10 mouse cellular contexts compared by ENCODE assay signal in the genomic region with DNA sequence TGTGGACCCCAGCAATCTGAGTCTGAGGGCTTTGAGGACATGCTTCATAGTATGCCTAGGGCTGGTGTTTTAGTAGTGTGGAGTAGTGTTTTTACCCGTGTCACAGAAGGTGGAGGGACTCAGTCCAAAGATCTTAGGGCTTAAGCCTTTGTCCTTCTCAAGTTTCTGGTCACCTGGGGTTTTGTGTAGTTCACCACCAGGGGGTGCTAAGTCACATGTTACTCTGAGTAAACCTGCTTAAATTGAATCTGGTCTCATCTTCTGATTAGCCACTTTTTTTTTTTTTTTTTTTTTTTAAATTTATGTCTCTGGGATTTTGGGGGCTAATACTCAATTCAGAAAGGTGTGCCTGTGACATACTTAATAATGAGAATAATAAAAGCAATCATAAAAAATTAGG. TPM values are rescaled to one million over a fixed set of nuclear protein-coding genes. Genes with fewer than 3 reads are reported as not detected.
DNase-seq lines count a peak whose midpoint lies in the region; ATAC-seq and TF ChIP-seq lines count a peak whose summit lies in the region.
"Had no signal": no experiment of that assay in that cellular context is flagged by ENCODE, and none has a peak within 500 bp of the region (broad histone marks: within the 10 kb centered on the region; RNA-seq: fewer than 3 reads in every experiment).

No protein-coding gene starts in this region.

- no peaks in the 10 kb centered on the region for H3K4me1 ChIP-seq in midbrain, embryonic 10.5 days
- no peaks in the 10 kb centered on the region for H3K4me1 ChIP-seq in midbrain, embryonic 16.5 days (ENCODE audit: control insufficient read depth, insufficient read depth, low read length)
- peaks cover 2% of the 10 kb centered on the region; the same call in 1 of the 2 replicates for H3K4me1 ChIP-seq in heart, postnatal 0 days (ENCODE audit: control insufficient read depth, insufficient read depth)
- H3K4me1 ChIP-seq: midbrain, embryonic 12.5 days had no signal

- TF ChIP-seq POLR2A in brain, embryonic 14.5 days (IDR thresholded peaks at IDR 0.05; ENCODE audit: borderline replicate concordance, extremely low read depth, insufficient read depth, insufficient read length, poor library complexity, severe bottlenecking) = no peak

- H3K27me3 ChIP-seq in midbrain, embryonic 10.5 days (ENCODE audit: low read depth, poor library complexity, severe bottlenecking) = no peaks in the 10 kb centered on the region
- H3K27me3 ChIP-seq in midbrain, embryonic 16.5 days (ENCODE audit: control insufficient read depth, insufficient read depth, low read depth, low read length) = no peaks in the 10 kb centered on the region
- H3K27me3 ChIP-seq in heart, postnatal 0 days (ENCODE audit: control insufficient read depth, insufficient read depth, low read length) = no peaks in the 10 kb centered on the region; the same call in 1 of the 2 replicates

- H3K36me3 ChIP-seq in midbrain, embryonic 10.5 days = no peaks in the 10 kb centered on the region
- H3K36me3 ChIP-seq in midbrain, embryonic 16.5 days (ENCODE audit: control insufficient read depth, insufficient read depth, low read length) = no peaks in the 10 kb centered on the region
- no peaks in the 10 kb centered on the region for H3K36me3 ChIP-seq in heart, postnatal 0 days (replicated peaks; ENCODE audit: control insufficient read depth, insufficient read depth, low read length)
- H3K36me3 ChIP-seq: midbrain, embryonic 12.5 days had no signal

- DNase-seq in cerebellum, adult 11 months = peak; percentile 10
- DNase-seq in cerebellum, adult 9-11 months = no peak
- DNase-seq in midbrain, embryonic 10.5 days (ENCODE audit: low spot score) = peak; percentile 39
- DNase-seq in brain, embryonic 14.5 days (ENCODE audit: low read depth) = peak; percentile 73
- DNase-seq in heart, postnatal 0 days (ENCODE audit: low spot score) = peak; percentile 63
- DNase-seq in left cerebral cortex, postnatal 4 days = peak; percentile 56
- peak; percentile 74 for DNase-seq in retina, postnatal 1 day

- H3K4me2 ChIP-seq in midbrain, embryonic 16.5 days (ENCODE audit: low read length) = no peak overlapping the region
- no peak overlapping the region for H3K4me2 ChIP-seq in heart, postnatal 0 days (ENCODE audit: low read depth, low read length)
- H3K4me2 ChIP-seq: midbrain, embryonic 12.5 days had no signal

- no peak for ATAC-seq in midbrain, embryonic 16.5 days
- no peak for ATAC-seq in heart, postnatal 0 days (ENCODE audit: insufficient read depth, low read depth)

- WGBS in midbrain, embryonic 10.5 days = 3% methylated on average over 1 of the region's 1 CpGs
- WGBS in midbrain, embryonic 16.5 days = 0% methylated on average over 1 of the region's 1 CpGs
- 0% methylated on average over 1 of the region's 1 CpGs for WGBS in heart, postnatal 0 days

- H3K4me3 ChIP-seq in midbrain, embryonic 10.5 days = no peak overlapping the region
- H3K4me3 ChIP-seq in midbrain, embryonic 16.5 days (ENCODE audit: low read depth, low read length) = no peak overlapping the region
- H3K4me3 ChIP-seq in heart, postnatal 0 days (ENCODE audit: low read depth, low read length) = no peak overlapping the region
- H3K4me3 ChIP-seq: midbrain, embryonic 12.5 days had no signal

- no peaks in the 10 kb centered on the region for H3K9me3 ChIP-seq in midbrain, embryonic 10.5 days (replicated peaks)
- H3K9me3 ChIP-seq in midbrain, embryonic 16.5 days (replicated peaks; ENCODE audit: control insufficient read depth, low read length, poor library complexity, severe bottlenecking) = no peaks in the 10 kb centered on the region
- no peaks in the 10 kb centered on the region for H3K9me3 ChIP-seq in heart, postnatal 0 days (replicated peaks; ENCODE audit: control insufficient read depth, low read length)
- H3K9me3 ChIP-seq: midbrain, embryonic 12.5 days had no signal

- peak; percentile 60; the same call in 1 of the 2 replicates for TF ChIP-seq CTCF in brain, embryonic 14.5 days (IDR thresholded peaks at IDR 0.05; ENCODE audit: borderline replicate concordance, extremely low read depth, insufficient read depth, insufficient read length)
- peak; percentile 57 for TF ChIP-seq CTCF in heart, postnatal 0 days (IDR thresholded peaks at IDR 0.05; ENCODE audit: low read depth)

- intact Hi-C loops in left cerebral cortex, postnatal 4 days (cut with DNase I) = loop anchor here (10.0 kb wide), 1 partner anchor 99 kb away; a partner anchor contains a TSS

- H3K27ac ChIP-seq in midbrain, embryonic 10.5 days (replicated peaks) = no peak overlapping the region
- no peak overlapping the region for H3K27ac ChIP-seq in midbrain, embryonic 16.5 days (ENCODE audit: low read length)
- no peak overlapping the region for H3K27ac ChIP-seq in heart, postnatal 0 days (ENCODE audit: low read depth)
- H3K27ac ChIP-seq: midbrain, embryonic 12.5 days had no signal

- no peak for TF ChIP-seq EP300 in heart, postnatal 0 days (IDR thresholded peaks at IDR 0.05; ENCODE audit: low read depth)

- H3K9ac ChIP-seq in midbrain, embryonic 16.5 days (ENCODE audit: low read depth, low read length) = no peak overlapping the region
- no peak overlapping the region for H3K9ac ChIP-seq in heart, postnatal 0 days (replicated peaks; ENCODE audit: low read depth, low read length)
- H3K9ac ChIP-seq: midbrain, embryonic 12.5 days had no signal

RNA-seq across cellular contexts. Expression of a gene that starts 1.6 kb away (rescaled TPM):
- polyA plus RNA-seq in midbrain, embryonic 10.5 days (2016; fragmentation: Nextera tagmentation; extraction: Ambion mirVana) = not detected in 2 replicates
- polyA plus RNA-seq in midbrain, embryonic 16.5 days (2015; fragmentation: Nextera tagmentation; extraction: Ambion mirVana) = not detected in 2 replicates
- polyA plus RNA-seq in brain, embryonic 14.5 days (2012; rRNA removed) = 0.06 TPM in 1 of 2 replicates, not detected in the other
- total RNA-seq in heart, postnatal 0 days (2014; rRNA removed; ENCODE audit: low replicate concordance) = not detected in 2 replicates
- not detected in 2 replicates for polyA plus RNA-seq in heart, postnatal 0 days (2015; fragmentation: Nextera tagmentation; extraction: Ambion mirVana)
- total RNA-seq in left cerebral cortex, postnatal 4 days (2021) = not detected
- polyA plus RNA-seq: gonadal fat pad, adult 2 months; midbrain, embryonic 12.5 days had no signal

RNA-seq across cellular contexts. Expression of a gene that starts 10.2 kb away (rescaled TPM):
- not detected in 2 replicates for polyA plus RNA-seq in midbrain, embryonic 10.5 days (2016; fragmentation: Nextera tagmentation; extraction: Ambion mirVana)
- polyA plus RNA-seq in midbrain, embryonic 16.5 days (2015; fragmentation: Nextera tagmentation; extraction: Ambion mirVana) = not detected in 2 replicates
- not detected in 2 replicates for polyA plus RNA-seq in brain, embryonic 14.5 days (2012; rRNA removed)
- total RNA-seq in heart, postnatal 0 days (2014; rRNA removed; ENCODE audit: low replicate concordance) = not detected in 2 replicates
- not detected in 2 replicates for polyA plus RNA-seq in heart, postnatal 0 days (2015; fragmentation: Nextera tagmentation; extraction: Ambion mirVana)
- total RNA-seq in left cerebral cortex, postnatal 4 days (2021) = not detected
- polyA plus RNA-seq: gonadal fat pad, adult 2 months; midbrain, embryonic 12.5 days had no signal

RNA-seq across cellular contexts. Expression of a gene that starts 10.9 kb away (rescaled TPM):
- polyA plus RNA-seq in midbrain, embryonic 10.5 days (2016; fragmentation: Nextera tagmentation; extraction: Ambion mirVana) = not detected in 2 replicates
- polyA plus RNA-seq in midbrain, embryonic 16.5 days (2015; fragmentation: Nextera tagmentation; extraction: Ambion mirVana) = not detected in 2 replicates
- not detected in 2 replicates for polyA plus RNA-seq in brain, embryonic 14.5 days (2012; rRNA removed)
- total RNA-seq in heart, postnatal 0 days (2014; rRNA removed; ENCODE audit: low replicate concordance) = not detected in 2 replicates
- polyA plus RNA-seq in heart, postnatal 0 days (2015; fragmentation: Nextera tagmentation; extraction: Ambion mirVana) = not detected in 2 replicates
- total RNA-seq in left cerebral cortex, postnatal 4 days (2021) = not detected
- polyA plus RNA-seq: gonadal fat pad, adult 2 months; midbrain, embryonic 12.5 days had no signal

RNA-seq across cellular contexts. Expression of a gene that starts 19.5 kb away (rescaled TPM):
- not detected in 2 replicates for polyA plus RNA-seq in midbrain, embryonic 10.5 days (2016; fragmentation: Nextera tagmentation; extraction: Ambion mirVana)
- polyA plus RNA-seq in midbrain, embryonic 16.5 days (2015; fragmentation: Nextera tagmentation; extraction: Ambion mirVana) = not detected in 2 replicates
- polyA plus RNA-seq in brain, embryonic 14.5 days (2012; rRNA removed) = not detected in 2 replicates
- total RNA-seq in heart, postnatal 0 days (2014; rRNA removed; ENCODE audit: low replicate concordance) = not detected in 2 replicates
- not detected in 2 replicates for polyA plus RNA-seq in heart, postnatal 0 days (2015; fragmentation: Nextera tagmentation; extraction: Ambion mirVana)
- not detected for total RNA-seq in left cerebral cortex, postnatal 4 days (2021)
- polyA plus RNA-seq: gonadal fat pad, adult 2 months; midbrain, embryonic 12.5 days had no signal

RNA-seq across cellular contexts. Expression of a gene that starts 25.5 kb away (rescaled TPM):
- polyA plus RNA-seq in midbrain, embryonic 10.5 days (2016; fragmentation: Nextera tagmentation; extraction: Ambion mirVana) = 0.29 TPM in 1 of 2 replicates, not detected in the other
- polyA plus RNA-seq in midbrain, embryonic 16.5 days (2015; fragmentation: Nextera tagmentation; extraction: Ambion mirVana) = 0.30 TPM in 1 of 2 replicates, not detected in the other
- polyA plus RNA-seq in brain, embryonic 14.5 days (2012; rRNA removed) = not detected in 2 replicates
- not detected in 2 replicates for total RNA-seq in heart, postnatal 0 days (2014; rRNA removed; ENCODE audit: low replicate concordance)
- polyA plus RNA-seq in heart, postnatal 0 days (2015; fragmentation: Nextera tagmentation; extraction: Ambion mirVana) = not detected in 2 replicates
- not detected for total RNA-seq in left cerebral cortex, postnatal 4 days (2021)
- polyA plus RNA-seq: gonadal fat pad, adult 2 months; midbrain, embryonic 12.5 days had no signal
